Mouse (Mus musculus) forebrain, embryonic 11.5 days (tissue): ENCODE data around the gene Mn1. TPM values are rescaled to one million over a fixed set of nuclear protein-coding genes. Genes with fewer than 3 reads are reported as not detected.

Experiments
- ATAC-seq: fragments of 200-750 bp; cut with Nextera tagmentation; replicated peaks from 2 replicates; pipeline ENCODE4 v1.8.0; 2017; ENCODE audit warnings: moderate TSS enrichment; ENCODE audit not compliant: low FRiP score
- DNase-seq: peaks from one replicate; pipeline ENCODE4 v3.0.0-alpha.2; 2017; ENCODE audit warnings: low spot score
- H3K27ac ChIP-seq: fragments of 300-500 bp; sonication (generic); 2 replicates; pipeline ENCODE4 v1.5.1; 2014; ENCODE audit warnings: low read depth, low read length
- H3K27me3 ChIP-seq: fragments of 300-500 bp; sonication (generic); 2 replicates; pipeline ENCODE4 v1.6.1; 2014; ENCODE audit warnings: mild to moderate bottlenecking, low read length, mixed read lengths; ENCODE audit not compliant: control insufficient read depth, insufficient read depth
- H3K36me3 ChIP-seq: fragments of 300-500 bp; sonication (generic); 2 replicates; pipeline ENCODE4 v1.6.1; 2014; ENCODE audit warnings: mild to moderate bottlenecking, low read length, moderate library complexity, mixed read lengths; ENCODE audit not compliant: control insufficient read depth, insufficient read depth
- H3K4me1 ChIP-seq: fragments of 300-500 bp; sonication (generic); replicated peaks from 2 replicates; pipeline ENCODE4 v1.6.1; 2014; ENCODE audit warnings: low read length, mixed read lengths; ENCODE audit not compliant: control insufficient read depth, insufficient read depth
- H3K4me2 ChIP-seq: fragments of 300-500 bp; sonication (generic); 2 replicates; pipeline ENCODE4 v1.6.1; 2014; ENCODE audit warnings: low read depth, mild to moderate bottlenecking, low read length, moderate library complexity, mixed read lengths; ENCODE audit not compliant: severe bottlenecking
- H3K4me3 ChIP-seq: fragments of 300-500 bp; sonication (generic); 2 replicates; pipeline ENCODE4 v1.5.1; 2014; ENCODE audit warnings: low read depth, low read length
- H3K9ac ChIP-seq: fragments of 300-500 bp; sonication (generic); 2 replicates; pipeline ENCODE4 v1.6.1; 2014; ENCODE audit warnings: low read length
- H3K9me3 ChIP-seq: fragments of 300-500 bp; sonication (generic); 2 replicates; pipeline ENCODE4 v1.6.1; 2016; ENCODE audit warnings: low read length, mixed read lengths; ENCODE audit not compliant: control insufficient read depth
- WGBS: fragments of 180-500 bp; shearing (Covaris S2); extraction: QIAGEN DNeasy Blood & Tissue Kit; methylation state at CpG from one replicate; pipeline ENCODE4 v1.1.7; 2014; 5-methylcytosine and 5-hydroxymethylcytosine counted together
- polyA plus RNA-seq: library from polyadenylated mRNA; unstranded; fragments of >200 nt; fragmentation: Nextera tagmentation; extraction: Ambion mirVana; gene quantifications from 2 replicates; pipeline ENCODE4 v1.2.1, GENCODE M21; 2014

The Mn1 gene
- polyA plus RNA-seq, 1 experiment from 2014 or later: 51.9 TPM

GRCm38 (mm10) chr5:111500036-111500435, 82.9 kb downstream of the Mn1 start:
- DNase-seq (no peak), ATAC-seq (no peak)
- Histone ChIP-seq H3K9ac (no peak overlapping the region), H3K36me3 (no peaks in the 10 kb centered on the region), H3K4me3 (no peak overlapping the region), H3K4me2 (no peak overlapping the region), H3K4me1 (no peaks in the 10 kb centered on the region), H3K27me3 (no peaks in the 10 kb centered on the region), H3K9me3 (no peaks in the 10 kb centered on the region), H3K27ac (no peak overlapping the region)
- WGBS: 78% methylated on average over 3 of the region's 3 CpGs

- no peak overlapping the region for H3K4me2 ChIP-seq
- WGBS: 81% methylated on average over 13 of the region's 13 CpGs
- peaks cover 5% of the 10 kb centered on the region for H3K4me1 ChIP-seq
- DNase-seq: no peak
- H3K27ac ChIP-seq: no peak overlapping the region
- H3K4me3 ChIP-seq: no peak overlapping the region
- H3K9me3 ChIP-seq: no peaks in the 10 kb centered on the region
- no peak for ATAC-seq
- H3K9ac ChIP-seq: no peak overlapping the region
- no peaks in the 10 kb centered on the region for H3K36me3 ChIP-seq
- no peaks in the 10 kb centered on the region for H3K27me3 ChIP-seq
Observed at GRCm38 (mm10) chr5:111501691-111502441, 84.7 kb downstream of the Mn1 start.

GRCm38 (mm10) chr5:111505241-111505640, 88.1 kb downstream of the Mn1 start:
- no peak overlapping the region for H3K27ac ChIP-seq
- H3K27me3 ChIP-seq: no peaks in the 10 kb centered on the region
- WGBS: 92% methylated on average over 6 of the region's 6 CpGs

GRCm38 (mm10) chr5:111505824-111506223, 88.7 kb downstream of the Mn1 start:
- Histone ChIP-seq H3K9ac (no peak overlapping the region), H3K27me3 (no peaks in the 10 kb centered on the region), H3K4me3 (no peak overlapping the region), H3K4me1 (peaks cover 24% of the 10 kb centered on the region), H3K36me3 (no peaks in the 10 kb centered on the region), H3K27ac (no peak overlapping the region), H3K4me2 (no peak overlapping the region), H3K9me3 (no peaks in the 10 kb centered on the region)
- no peak for ATAC-seq
- no peak for DNase-seq
- 91% methylated on average over 6 of the region's 6 CpGs for WGBS

More at GRCm38 (mm10) chr5:111505241-111505640, 88.1 kb downstream of the Mn1 start:
- H3K36me3 ChIP-seq: no peaks in the 10 kb centered on the region
- no peak overlapping the region for H3K9ac ChIP-seq
- H3K9me3 ChIP-seq: no peaks in the 10 kb centered on the region
- H3K4me3 ChIP-seq: no peak overlapping the region
- ATAC-seq (no peak), DNase-seq (no peak)
- no peak overlapping the region for H3K4me2 ChIP-seq
- peaks cover 20% of the 10 kb centered on the region for H3K4me1 ChIP-seq

- no peak for DNase-seq
- H3K27ac ChIP-seq: 0 out of 2 replicates have a peak overlapping the region, but pooled peaks have one; percentile 3
Observed at GRCm38 (mm10) chr5:111506410-111506809, 89.2 kb downstream of the Mn1 start.

More at GRCm38 (mm10) chr5:111506410-111506809, 89.2 kb downstream of the Mn1 start:
- peaks cover 24% of the 10 kb centered on the region for H3K4me1 ChIP-seq
- H3K27me3 ChIP-seq: no peaks in the 10 kb centered on the region
- WGBS: 64% methylated on average over 12 of the region's 12 CpGs
- H3K9ac ChIP-seq: no peak overlapping the region
- H3K4me3 ChIP-seq: no peak overlapping the region
- H3K4me2 ChIP-seq: no peak overlapping the region
- ATAC-seq: no peak
- H3K36me3 ChIP-seq: no peaks in the 10 kb centered on the region
- no peaks in the 10 kb centered on the region for H3K9me3 ChIP-seq

Other genes starting within 250 kb of the Mn1 start
- gene Pitpnb, start 86.6 kb upstream of the Mn1 start, polyA plus RNA-seq: 129 and 132 TPM in 2 replicates